Mouse (Mus musculus) lung, adult 2 months (tissue): Measurements from ENCODE around the gene Mb21d2.

Experiments
- CTCF ChIP-seq: fragments of 200-500 bp; IDR thresholded peaks from 2 replicates; pipeline ENCODE4 v1.5.1; 2011; ENCODE audit warnings: mild to moderate bottlenecking, low read length, control low read depth; ENCODE audit not compliant: insufficient read depth
- POLR2A ChIP-seq: fragments of 200-500 bp; IDR thresholded peaks from 2 replicates; pipeline ENCODE4 v1.6.1; 2011; ENCODE audit warnings: low read depth, mild to moderate bottlenecking, control low read depth, low read length, borderline replicate concordance; ENCODE audit errors: extremely low read depth

GRCm38 (mm10) chr16:28964048-28964447, 34.6 kb upstream of the Mb21d2 start:
- TF ChIP-seq CTCF (no peak), POLR2A (no peak)
